In the genomic region with DNA sequence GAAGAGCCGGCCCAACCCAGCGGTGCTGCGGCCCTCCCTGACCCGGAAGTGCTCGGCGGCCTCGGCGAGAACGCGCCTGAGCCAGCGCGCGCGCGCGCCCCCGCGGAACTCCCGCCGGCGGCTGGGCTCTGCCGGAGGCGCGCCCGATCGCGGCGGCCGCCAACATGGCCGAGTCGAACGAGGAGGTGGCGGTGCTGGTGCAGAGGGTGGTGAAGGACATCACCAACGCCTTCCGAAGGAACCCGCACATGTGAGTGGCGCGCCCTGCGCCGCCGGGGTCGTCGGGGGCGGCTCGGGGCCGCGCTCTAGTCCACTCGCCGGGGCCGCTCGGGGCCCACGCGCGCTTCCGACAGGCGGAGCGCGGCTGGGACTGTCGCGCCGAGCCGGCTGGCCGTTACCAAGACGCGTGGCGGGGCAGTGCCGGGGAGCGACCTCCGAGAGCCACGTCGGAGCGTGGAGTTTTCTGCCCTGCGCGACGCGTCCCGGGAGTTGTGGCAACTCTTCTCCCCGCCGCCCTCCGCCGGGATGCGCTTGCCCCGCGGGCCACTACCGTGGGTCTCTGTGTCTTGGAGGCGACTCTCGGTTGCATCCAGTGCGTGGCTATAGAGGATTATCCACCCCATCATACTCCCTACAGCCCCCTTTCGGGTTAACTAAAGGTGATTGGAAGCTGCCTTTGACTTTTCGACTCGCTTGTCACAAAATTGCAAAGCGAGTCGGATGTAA, we compare ENCODE assay signal across 8 mouse cellular contexts. TPM values are rescaled to one million over a fixed set of nuclear protein-coding genes. Genes with fewer than 3 reads are reported as not detected.
A peak's percentile ranks its signal among the peaks of the same experiment; 100 is the strongest.
DNase-seq lines count a peak whose midpoint lies in the region; ATAC-seq and TF ChIP-seq lines count a peak whose summit lies in the region.

A gene (plus strand): TSS at position 134 of the 726 bp plus-strand sequence.

- H3K9ac ChIP-seq in hindbrain, embryonic 12.5 days = peak within 1 kb of the TSS; percentile 84

- in situ Hi-C loops in Patski (cut with MboI; ENCODE audit: low pct_unique_long_range_greater_than_20kb) = loop anchor here (25.0 kb wide), 1 partner anchor 775 kb away; no protein-coding TSS in a partner anchor

- peak within 1 kb of the TSS; percentile 93 for H3K27ac ChIP-seq in hindbrain, embryonic 12.5 days

- no peaks in the 10 kb centered on the region for H3K9me3 ChIP-seq in hindbrain, embryonic 12.5 days (replicated peaks)

- peak; percentile 73 for ATAC-seq in Patski
- peak; percentile 93 for ATAC-seq in hindbrain, embryonic 12.5 days (ENCODE audit: low FRiP score)

- H3K4me3 ChIP-seq in hindbrain, embryonic 12.5 days = peak within 1 kb of the TSS; percentile 84

- peak within 1 kb of the TSS; percentile 54 for H3K4me2 ChIP-seq in hindbrain, embryonic 12.5 days (replicated peaks)

- H3K27me3 ChIP-seq in Patski = peaks cover 6% of the 10 kb centered on the region
- no peaks in the 10 kb centered on the region for H3K27me3 ChIP-seq in hindbrain, embryonic 12.5 days

- under 1% methylated on average over 87 of the region's 93 CpGs for WGBS in hindbrain, embryonic 12.5 days

- no peak for DNase-seq in Patski (ENCODE audit: low read depth, low spot score)
- DNase-seq in cerebellum, adult 9-11 months = peak; percentile 91
- peak; percentile 40 to 83 for DNase-seq in frontal cortex, adult 2 months (ENCODE audit: extremely low spot score in 1 of 2, low spot score in 1 of 2)
- DNase-seq in layer of hippocampus, postnatal 25 days (ENCODE audit: extremely low spot score in 1 of 2, low spot score in 1 of 2) = peak; percentile 84 to 89
- DNase-seq in lung, postnatal 14 days = peak; percentile 94
- DNase-seq in ovary, postnatal 36 days (ENCODE audit: low spot score) = peak; percentile 94
- DNase-seq in thymus, postnatal 14 days = peak; percentile 93

- H3K4me1 ChIP-seq in hindbrain, embryonic 12.5 days = peaks cover 6% of the 10 kb centered on the region

- CTCF ChIA-PET in Patski (lab: Charles Lee) = interaction anchor here (1.5 to 2.2 kb wide), 3 partner anchors 10 to 71 kb away, joined by 4 to 8 read pairs (median 8); a partner anchor contains a TSS

- POLR2A ChIA-PET in Patski (lab: Charles Lee) = interaction anchor here (0.9 kb wide), 1 partner anchor 10 kb away, joined by 4 read pairs; no protein-coding TSS in a partner anchor

- TF ChIP-seq CTCF in Patski (IDR thresholded peaks at IDR 0.05) = no peak

- H3K36me3 ChIP-seq in hindbrain, embryonic 12.5 days = no peaks in the 10 kb centered on the region

RNA-seq across cellular contexts. Expression of the gene that starts here (rescaled TPM):
- 8.4 TPM for polyA plus RNA-seq in Patski (2021)
- polyA plus RNA-seq in frontal cortex, adult 2 months (2012; rRNA removed) = 8.5 and 8.9 TPM in 2 replicates
- 7.2 and 8.0 TPM in 2 replicates for polyA plus RNA-seq in hindbrain, embryonic 12.5 days (2016; fragmentation: Nextera tagmentation; extraction: Ambion mirVana)
- 10 to 100 TPM; 38.5 to 47.8 TPM for total RNA-seq in layer of hippocampus, postnatal 25 days (2021)
